In genomic region chr17:56424726-56425583, GRCm38 (mm10) we compare ENCODE assay signal across 8 mouse cellular contexts. TPM values are rescaled to one million over a fixed set of nuclear protein-coding genes. Genes with fewer than 3 reads are reported as not detected.
DNase-seq lines count a peak whose midpoint lies in the region; ATAC-seq and TF ChIP-seq lines count a peak whose summit lies in the region.

No protein-coding gene starts in this region.

- TF ChIP-seq POLR2A in embryonic fibroblast, embryonic 13.5 days (IDR thresholded peaks at IDR 0.05; ENCODE audit: low read depth, low read length), result no peak

- 10% methylated on average over 77 of the region's 77 CpGs for WGBS in liver, embryonic 15.5 days (ENCODE audit: insufficient replicate concordance)
- 18% methylated on average over 50 of the region's 77 CpGs for WGBS in neural tube, embryonic 14.5 days

- no peaks in the 10 kb centered on the region for H3K36me3 ChIP-seq in liver, embryonic 15.5 days (replicated peaks)
- H3K36me3 ChIP-seq in neural tube, embryonic 14.5 days (ENCODE audit: control insufficient read depth, insufficient read depth, low read length), result peaks cover 77% of the 10 kb centered on the region

- no peaks in the 10 kb centered on the region for H3K4me1 ChIP-seq in embryonic fibroblast, embryonic 13.5 days (ENCODE audit: control insufficient read depth, insufficient read depth, low read length)
- H3K4me1 ChIP-seq in liver, embryonic 15.5 days (replicated peaks), result peaks cover 15% of the 10 kb centered on the region
- 0 out of 2 replicates have a peak, but pooled peaks cover 4% of the 10 kb centered on the region for H3K4me1 ChIP-seq in neural tube, embryonic 14.5 days (ENCODE audit: control insufficient read depth, insufficient read depth, low read length)

- H3K27me3 ChIP-seq in liver, embryonic 15.5 days, result peaks cover 32% of the 10 kb centered on the region
- H3K27me3 ChIP-seq in neural tube, embryonic 14.5 days (ENCODE audit: control insufficient read depth, insufficient read depth, low read length), result no peaks in the 10 kb centered on the region

- H3K27ac ChIP-seq in embryonic fibroblast, embryonic 13.5 days (ENCODE audit: insufficient read depth, low read length), result no peak overlapping the region
- H3K27ac ChIP-seq in liver, embryonic 15.5 days (replicated peaks), result no peak overlapping the region
- H3K27ac ChIP-seq in neural tube, embryonic 14.5 days (ENCODE audit: low read depth, low read length), result peak overlapping the region; percentile 22; the same call in 1 of the 2 replicates

- H3K9ac ChIP-seq in liver, embryonic 15.5 days, result peak overlapping the region; percentile 21; the same call in 1 of the 2 replicates
- peak overlapping the region; percentile 44 for H3K9ac ChIP-seq in neural tube, embryonic 14.5 days (replicated peaks; ENCODE audit: low read depth, low read length)

- peak; percentile 75 for ATAC-seq in inflammation-experienced regulatory T-cells, adult 6 months
- ATAC-seq in liver, embryonic 15.5 days (ENCODE audit: insufficient read depth), result peak; percentile 41
- ATAC-seq in neural tube, embryonic 14.5 days (ENCODE audit: low read depth), result peak; percentile 45

- H3K9me3 ChIP-seq in liver, embryonic 15.5 days (replicated peaks), result no peaks in the 10 kb centered on the region
- H3K9me3 ChIP-seq in neural tube, embryonic 14.5 days (ENCODE audit: control insufficient read depth, low read length), result no peaks in the 10 kb centered on the region

- no peak for TF ChIP-seq CTCF in embryonic fibroblast, embryonic 13.5 days (IDR thresholded peaks at IDR 0.05; ENCODE audit: borderline replicate concordance, insufficient read depth, low read length)

- peak; percentile 27 to 44 for DNase-seq in CD8-positive naive resting alpha-beta T cell, adult 2 months (ENCODE audit: low read depth in 2 of 2, low spot score in 2 of 2)
- DNase-seq in adrenal gland, postnatal 14 days, result peak; percentile 66
- peak; percentile 85 for DNase-seq in urinary bladder, postnatal 14 days (ENCODE audit: low spot score)
- no peak for DNase-seq in left cerebral cortex, adult 18-20 months (ENCODE audit: low spot score in 2 of 2)

- H3K4me2 ChIP-seq in liver, embryonic 15.5 days, result peak overlapping the region; percentile 85
- peak overlapping the region; percentile 42 for H3K4me2 ChIP-seq in neural tube, embryonic 14.5 days (ENCODE audit: low read depth, low read length)

- H3K4me3 ChIP-seq in embryonic fibroblast, embryonic 13.5 days (ENCODE audit: insufficient read depth, low read length), result peak overlapping the region; percentile 38
- peak overlapping the region; percentile 51 for H3K4me3 ChIP-seq in liver, embryonic 15.5 days (replicated peaks)
- H3K4me3 ChIP-seq in neural tube, embryonic 14.5 days (ENCODE audit: low read depth, low read length), result peak overlapping the region; percentile 17; the same call in 1 of the 2 replicates

RNA-seq across cellular contexts. Expression of gene Ptprs, which starts 51.3 kb away (rescaled TPM):
- total RNA-seq in adrenal gland, postnatal 14 days (2021), result 97.0 and 102 TPM in 2 replicates
- 177 and 208 TPM in 2 replicates for polyA plus RNA-seq in embryonic fibroblast, embryonic 13.5 days (2011; ENCODE audit: insufficient read length, low read depth, missing spikeins)
- polyA plus RNA-seq in inflammation-experienced regulatory T-cells, adult 6 months (2017; shearing (Covaris generic)), result 10 to 100 TPM in 1 of 3 experiments, 1 to 10 TPM in 2; 7.2 to 10.9 (median 8.8) TPM
- 5.5 and 6.1 TPM in 2 replicates for polyA plus RNA-seq in liver, embryonic 15.5 days (2015; fragmentation: Nextera tagmentation; extraction: Ambion mirVana)
- polyA plus RNA-seq in neural tube, embryonic 14.5 days (2014; fragmentation: Nextera tagmentation; extraction: Ambion mirVana), result 255 and 266 TPM in 2 replicates
- total RNA-seq in left cerebral cortex, adult 18-20 months (2021), result 100 to 1,000 TPM; 588 to 594 TPM

Comparison
In these comparisons a context has a peak if more than half of its experiments do, and no peak if none do; other contexts are left out.
1. DNase-seq: peak in CD8-positive naive resting alpha-beta T cell, adult 2 months (2 of 2), adrenal gland, postnatal 14 days (single experiment) and urinary bladder, postnatal 14 days (single experiment); none in left cerebral cortex, adult 18-20 months (0 of 2).
2. RNA of gene Ptprs, which starts 51.3 kb away (polyA plus RNA-seq): 255 to 266 TPM in neural tube, embryonic 14.5 days and 177 to 208 TPM in embryonic fibroblast, embryonic 13.5 days; 7.2 to 10.9 TPM in inflammation-experienced regulatory T-cells, adult 6 months and 5.5 to 6.1 TPM in liver, embryonic 15.5 days; every median in the first group is over 10 times any median in the second.
3. Peak in every context shown above with its lines, with median percentiles within 50 percentile points of each other: H3K4me3 ChIP-seq and ATAC-seq.